ENCODE assay signal across 16 mouse cellular contexts in the genomic region with DNA sequence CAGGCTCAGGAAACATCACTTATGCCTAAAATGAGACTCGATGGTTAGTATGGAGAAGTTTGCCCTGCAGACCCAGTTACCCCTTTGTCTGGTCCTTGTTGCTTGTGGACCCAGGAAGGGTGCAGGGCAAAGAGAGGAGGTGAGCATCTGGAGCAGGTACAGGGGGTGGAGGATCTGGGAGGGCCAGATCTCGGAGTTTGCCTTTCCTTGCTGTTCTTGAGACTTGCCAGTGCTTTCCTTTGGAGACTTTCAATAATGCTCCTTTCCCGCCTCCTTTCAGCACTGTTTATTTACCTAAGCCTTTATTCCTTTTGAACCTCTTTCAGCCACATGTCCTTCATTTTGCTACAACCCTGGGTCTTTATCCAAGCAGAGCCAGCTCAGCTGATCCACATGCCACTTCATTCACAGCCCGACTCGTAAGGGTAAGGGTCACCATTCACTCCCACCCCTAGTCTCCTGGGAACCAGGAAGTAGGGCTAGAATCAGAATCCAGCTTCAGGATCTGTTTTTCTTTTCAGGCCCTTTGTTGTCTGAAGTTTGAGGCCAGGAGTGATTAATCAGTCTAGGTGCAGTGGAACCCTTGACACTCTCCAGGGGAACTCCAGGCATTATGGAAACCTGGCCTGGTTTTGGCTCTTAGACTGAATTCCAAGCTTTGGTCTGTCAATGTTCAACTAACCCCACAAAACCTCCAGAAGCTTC.
A peak's percentile ranks its signal among the peaks of the same experiment; 100 is the strongest.
DNase-seq lines count a peak whose midpoint lies in the region; ATAC-seq lines count a peak whose summit lies in the region.
"Had no signal": no experiment of that assay in that cellular context is flagged by ENCODE, and none has a peak within 500 bp of the region (broad histone marks: within the 10 kb centered on the region; RNA-seq: fewer than 3 reads in every experiment).

No protein-coding gene starts in this region.

- H3K9me3 ChIP-seq in neural tube, embryonic 11.5 days (ENCODE audit: control insufficient read depth, low read length) = no peaks in the 10 kb centered on the region
- no peaks in the 10 kb centered on the region for H3K9me3 ChIP-seq in intestine, embryonic 16.5 days (ENCODE audit: control insufficient read depth, low read length)
- H3K9me3 ChIP-seq in forebrain, embryonic 13.5 days (replicated peaks) = no peaks in the 10 kb centered on the region
- H3K9me3 ChIP-seq: embryonic facial prominence, embryonic 13.5 days; neural tube, embryonic 15.5 days had no signal

- no peak overlapping the region for H3K9ac ChIP-seq in neural tube, embryonic 11.5 days (ENCODE audit: low read length)
- H3K9ac ChIP-seq in intestine, embryonic 16.5 days (ENCODE audit: low read depth, low read length) = no peak overlapping the region
- no peak overlapping the region for H3K9ac ChIP-seq in forebrain, embryonic 13.5 days
- H3K9ac ChIP-seq: embryonic facial prominence, embryonic 13.5 days; neural tube, embryonic 15.5 days had no signal

- no peaks in the 10 kb centered on the region for H3K4me1 ChIP-seq in neural tube, embryonic 11.5 days (ENCODE audit: control insufficient read depth, insufficient read depth, low read length)
- H3K4me1 ChIP-seq in intestine, embryonic 16.5 days (ENCODE audit: control insufficient read depth, insufficient read depth, low read length) = no peaks in the 10 kb centered on the region; the same call in 1 of the 2 replicates
- no peaks in the 10 kb centered on the region for H3K4me1 ChIP-seq in forebrain, embryonic 13.5 days
- H3K4me1 ChIP-seq: neural tube, embryonic 15.5 days had no signal

- H3K4me2 ChIP-seq in neural tube, embryonic 11.5 days (ENCODE audit: low read depth) = no peak overlapping the region
- H3K4me2 ChIP-seq in intestine, embryonic 16.5 days (ENCODE audit: low read depth, low read length) = no peak overlapping the region
- H3K4me2 ChIP-seq in forebrain, embryonic 13.5 days = no peak overlapping the region
- H3K4me2 ChIP-seq: embryonic facial prominence, embryonic 13.5 days; neural tube, embryonic 15.5 days had no signal

- ATAC-seq in neural tube, embryonic 11.5 days (ENCODE audit: insufficient read depth, low FRiP score, low TSS enrichment) = no peak
- ATAC-seq in intestine, embryonic 16.5 days = peak; percentile 60
- ATAC-seq in forebrain, embryonic 13.5 days = no peak
- ATAC-seq: lung, postnatal 0 days; midbrain, embryonic 16.5 days had no signal

- whole genome bisulfite sequencing in neural tube, embryonic 11.5 days = 56% methylated on average over 5 of the region's 5 CpGs
- 54% methylated on average over 5 of the region's 5 CpGs for WGBS in intestine, embryonic 16.5 days
- WGBS in forebrain, embryonic 13.5 days = 53% methylated on average over 5 of the region's 5 CpGs

- peak; percentile 29 for DNase-seq in neural tube, embryonic 11.5 days (ENCODE audit: low spot score)
- DNase-seq in neural tube, embryonic 10.5 days (ENCODE audit: extremely low spot score, low spot score) = no peak
- DNase-seq in kidney, postnatal 25 days = peak; percentile 60 to 80
- DNase-seq in adrenal gland, postnatal 25 days = no peak
- no peak for DNase-seq in gastrocnemius, postnatal 25 days
- no peak for DNase-seq in layer of hippocampus, postnatal 14 days (ENCODE audit: low spot score in 2 of 2)
- DNase-seq: cerebellum, adult 11-12 months; heart, adult 11 months; right cerebral cortex, postnatal 4 days had no signal

- no peak overlapping the region for H3K4me3 ChIP-seq in neural tube, embryonic 11.5 days (ENCODE audit: low read depth, low read length)
- no peak overlapping the region for H3K4me3 ChIP-seq in intestine, embryonic 16.5 days (ENCODE audit: low read length)
- H3K4me3 ChIP-seq in forebrain, embryonic 13.5 days = no peak overlapping the region
- H3K4me3 ChIP-seq: embryonic facial prominence, embryonic 13.5 days; neural tube, embryonic 15.5 days had no signal

- no peaks in the 10 kb centered on the region for H3K36me3 ChIP-seq in neural tube, embryonic 11.5 days (ENCODE audit: control insufficient read depth, insufficient read depth, low read length)
- H3K36me3 ChIP-seq in intestine, embryonic 16.5 days (ENCODE audit: control insufficient read depth, insufficient read depth, low read length) = no peaks in the 10 kb centered on the region
- H3K36me3 ChIP-seq in forebrain, embryonic 13.5 days (ENCODE audit: poor library complexity, severe bottlenecking) = no peaks in the 10 kb centered on the region
- H3K36me3 ChIP-seq: embryonic facial prominence, embryonic 13.5 days; neural tube, embryonic 15.5 days had no signal

- no peaks in the 10 kb centered on the region for H3K27me3 ChIP-seq in neural tube, embryonic 11.5 days (ENCODE audit: control insufficient read depth, insufficient read depth, low read length)
- no peaks in the 10 kb centered on the region for H3K27me3 ChIP-seq in intestine, embryonic 16.5 days (replicated peaks; ENCODE audit: control insufficient read depth, insufficient read depth, low read length)
- no peaks in the 10 kb centered on the region for H3K27me3 ChIP-seq in forebrain, embryonic 13.5 days
- H3K27me3 ChIP-seq: CH12.LX; embryonic facial prominence, embryonic 13.5 days; neural tube, embryonic 15.5 days had no signal

- H3K27ac ChIP-seq in neural tube, embryonic 11.5 days (ENCODE audit: low read depth, low read length) = no peak overlapping the region
- no peak overlapping the region for H3K27ac ChIP-seq in intestine, embryonic 16.5 days (ENCODE audit: low read length)
- H3K27ac ChIP-seq in forebrain, embryonic 13.5 days = no peak overlapping the region
- H3K27ac ChIP-seq: embryonic facial prominence, embryonic 13.5 days; neural tube, embryonic 15.5 days had no signal

Comparison
In these comparisons a context has a peak if more than half of its experiments do, and no peak if none do; other contexts are left out.
1. DNase-seq: peak in neural tube, embryonic 11.5 days (single experiment) and kidney, postnatal 25 days (2 of 2); none in neural tube, embryonic 10.5 days (single experiment), adrenal gland, postnatal 25 days (single experiment), gastrocnemius, postnatal 25 days (single experiment) and layer of hippocampus, postnatal 14 days (0 of 2).